Mouse (Mus musculus): ENCODE results near the gene Vmn1r10.

The Vmn1r10 gene

GRCm38 (mm10) chr6:57109154-57109553 is at the start of gene Vmn1r10:
Gene Vmn1r10 (plus strand): TSS chr6:57109454.
- POLR2A ChIA-PET = no interaction called here
- CTCF ChIA-PET = no interaction called here

GRCm38 (mm10) chr6:57063730-57064129 is 45.5 kb upstream of the Vmn1r10 start:
- POLR2A ChIA-PET = no interaction called here
- CTCF ChIA-PET = no interaction called here

GRCm38 (mm10) chr6:57066487-57066886 is 42.8 kb upstream of the Vmn1r10 start, which contains the start of gene Vmn1r9:
Gene Vmn1r9 (plus strand): TSS chr6:57066787.
- ChIA-PET CTCF (no interaction called here), POLR2A (no interaction called here)

GRCm38 (mm10) chr6:57106358-57106757 is 2.9 kb upstream of the Vmn1r10 start:
- CTCF ChIA-PET = no interaction called here
- POLR2A ChIA-PET = no interaction called here

GRCm38 (mm10) chr6:57133155-57133554 is 23.9 kb downstream of the Vmn1r10 start, which contains the start of gene Vmn1r11:
Gene Vmn1r11 (plus strand): TSS chr6:57133455.
- POLR2A ChIA-PET = no interaction called here
- CTCF ChIA-PET = no interaction called here

GRCm38 (mm10) chr6:57156619-57157018 is 47.4 kb downstream of the Vmn1r10 start, which contains the start of gene Vmn1r12:
Gene Vmn1r12 (plus strand): TSS chr6:57156919.
- CTCF ChIA-PET = no interaction called here
- POLR2A ChIA-PET = no interaction called here

Data from embryonic stem cell, embryonic (primary cell).